In genomic region chr5:53277716-53278263, GRCm38 (mm10) we compare ENCODE assay signal across 16 mouse cellular contexts. TPM values are rescaled to one million over a fixed set of nuclear protein-coding genes. Genes with fewer than 3 reads are reported as not detected.
DNase-seq lines count a peak whose midpoint lies in the region; ATAC-seq lines count a peak whose summit lies in the region.
"Had no signal": no experiment of that assay in that cellular context is flagged by ENCODE, and none has a peak within 500 bp of the region (broad histone marks: within the 10 kb centered on the region; RNA-seq: fewer than 3 reads in every experiment).

No protein-coding gene starts in this region.

- H3K9me3 ChIP-seq in midbrain, embryonic 13.5 days = no peaks in the 10 kb centered on the region
- no peaks in the 10 kb centered on the region for H3K9me3 ChIP-seq in midbrain, embryonic 15.5 days
- H3K9me3 ChIP-seq in embryonic facial prominence, embryonic 10.5 days = no peaks in the 10 kb centered on the region
- H3K9me3 ChIP-seq in forebrain, embryonic 13.5 days (replicated peaks) = no peaks in the 10 kb centered on the region
- no peaks in the 10 kb centered on the region for H3K9me3 ChIP-seq in hindbrain, embryonic 16.5 days (ENCODE audit: control insufficient read depth, low read length)
- no peaks in the 10 kb centered on the region for H3K9me3 ChIP-seq in intestine, embryonic 16.5 days (ENCODE audit: control insufficient read depth, low read length)

- H3K27me3 ChIP-seq in midbrain, embryonic 13.5 days = no peaks in the 10 kb centered on the region
- no peaks in the 10 kb centered on the region for H3K27me3 ChIP-seq in midbrain, embryonic 15.5 days (replicated peaks)
- no peaks in the 10 kb centered on the region; the same call in 1 of the 2 replicates for H3K27me3 ChIP-seq in embryonic facial prominence, embryonic 10.5 days (replicated peaks; ENCODE audit: low read depth, poor library complexity, severe bottlenecking)
- peaks cover 9% of the 10 kb centered on the region; the same call in 1 of the 2 replicates for H3K27me3 ChIP-seq in forebrain, embryonic 13.5 days
- H3K27me3 ChIP-seq in hindbrain, embryonic 16.5 days (replicated peaks; ENCODE audit: control insufficient read depth, insufficient read depth, low read length) = no peaks in the 10 kb centered on the region
- H3K27me3 ChIP-seq in intestine, embryonic 16.5 days (replicated peaks; ENCODE audit: control insufficient read depth, insufficient read depth, low read length) = no peaks in the 10 kb centered on the region

- H3K36me3 ChIP-seq in midbrain, embryonic 13.5 days = 0 out of 2 replicates have a peak, but pooled peaks cover 10% of the 10 kb centered on the region
- H3K36me3 ChIP-seq in midbrain, embryonic 15.5 days (replicated peaks) = no peaks in the 10 kb centered on the region
- H3K36me3 ChIP-seq in embryonic facial prominence, embryonic 10.5 days (replicated peaks) = peaks cover 16% of the 10 kb centered on the region; the same call in 1 of the 2 replicates
- H3K36me3 ChIP-seq in forebrain, embryonic 13.5 days (ENCODE audit: poor library complexity, severe bottlenecking) = 0 out of 2 replicates have a peak, but pooled peaks cover 4% of the 10 kb centered on the region
- H3K36me3 ChIP-seq in hindbrain, embryonic 16.5 days (ENCODE audit: control insufficient read depth, insufficient read depth, low read length) = no peaks in the 10 kb centered on the region
- H3K36me3 ChIP-seq in intestine, embryonic 16.5 days (ENCODE audit: control insufficient read depth, insufficient read depth, low read length) = peaks cover 6% of the 10 kb centered on the region; the same call in 1 of the 2 replicates

- no peak overlapping the region for H3K4me2 ChIP-seq in midbrain, embryonic 13.5 days (replicated peaks)
- H3K4me2 ChIP-seq in midbrain, embryonic 15.5 days = no peak overlapping the region
- H3K4me2 ChIP-seq in forebrain, embryonic 13.5 days = no peak overlapping the region
- H3K4me2 ChIP-seq in hindbrain, embryonic 16.5 days (ENCODE audit: low read length) = no peak overlapping the region
- H3K4me2 ChIP-seq in intestine, embryonic 16.5 days (ENCODE audit: low read depth, low read length) = no peak overlapping the region

- H3K27ac ChIP-seq in midbrain, embryonic 13.5 days = no peak overlapping the region
- H3K27ac ChIP-seq in midbrain, embryonic 15.5 days = no peak overlapping the region
- H3K27ac ChIP-seq in embryonic facial prominence, embryonic 10.5 days (replicated peaks) = peak overlapping the region; percentile 4; the same call in 1 of the 2 replicates
- H3K27ac ChIP-seq in forebrain, embryonic 13.5 days = peak overlapping the region; percentile 68
- peak overlapping the region; percentile 18; the same call in 1 of the 2 replicates for H3K27ac ChIP-seq in hindbrain, embryonic 16.5 days (ENCODE audit: low read depth, low read length)
- H3K27ac ChIP-seq in intestine, embryonic 16.5 days (ENCODE audit: low read length) = no peak overlapping the region
- H3K27ac ChIP-seq: liver, embryonic 14.5 days had no signal

- peaks cover 18% of the 10 kb centered on the region for H3K4me1 ChIP-seq in midbrain, embryonic 13.5 days (replicated peaks)
- peaks cover 15% of the 10 kb centered on the region for H3K4me1 ChIP-seq in midbrain, embryonic 15.5 days
- H3K4me1 ChIP-seq in embryonic facial prominence, embryonic 10.5 days = peaks cover 46% of the 10 kb centered on the region
- H3K4me1 ChIP-seq in forebrain, embryonic 13.5 days = peaks cover 62% of the 10 kb centered on the region
- peaks cover 17% of the 10 kb centered on the region for H3K4me1 ChIP-seq in hindbrain, embryonic 16.5 days (ENCODE audit: control insufficient read depth, insufficient read depth, low read depth, low read length)
- H3K4me1 ChIP-seq in intestine, embryonic 16.5 days (ENCODE audit: control insufficient read depth, insufficient read depth, low read length) = 0 out of 2 replicates have a peak, but pooled peaks cover 3% of the 10 kb centered on the region

- no peak overlapping the region for H3K9ac ChIP-seq in midbrain, embryonic 13.5 days (replicated peaks)
- H3K9ac ChIP-seq in midbrain, embryonic 15.5 days = no peak overlapping the region
- H3K9ac ChIP-seq in forebrain, embryonic 13.5 days = no peak overlapping the region
- H3K9ac ChIP-seq in hindbrain, embryonic 16.5 days (ENCODE audit: low read depth, low read length) = no peak overlapping the region
- no peak overlapping the region for H3K9ac ChIP-seq in intestine, embryonic 16.5 days (ENCODE audit: low read depth, low read length)
- H3K9ac ChIP-seq: liver, embryonic 14.5 days had no signal

- peak; percentile 49; the same call in 1 of the 2 replicates for ATAC-seq in midbrain, embryonic 13.5 days
- no peak for ATAC-seq in midbrain, embryonic 15.5 days (replicated peaks)
- ATAC-seq in forebrain, embryonic 13.5 days = peak; percentile 57
- ATAC-seq in hindbrain, embryonic 16.5 days = peak; percentile 74
- ATAC-seq in intestine, embryonic 16.5 days = no peak

- H3K4me3 ChIP-seq in midbrain, embryonic 13.5 days (replicated peaks) = no peak overlapping the region
- H3K4me3 ChIP-seq in midbrain, embryonic 15.5 days = no peak overlapping the region
- no peak overlapping the region for H3K4me3 ChIP-seq in embryonic facial prominence, embryonic 10.5 days
- H3K4me3 ChIP-seq in forebrain, embryonic 13.5 days = no peak overlapping the region
- H3K4me3 ChIP-seq in hindbrain, embryonic 16.5 days (ENCODE audit: low read length) = no peak overlapping the region
- H3K4me3 ChIP-seq in intestine, embryonic 16.5 days (ENCODE audit: low read length) = no peak overlapping the region

- 53% methylated on average over 4 of the region's 4 CpGs for WGBS in midbrain, embryonic 13.5 days
- WGBS in midbrain, embryonic 15.5 days = 35% methylated on average over 4 of the region's 4 CpGs
- WGBS in embryonic facial prominence, embryonic 10.5 days = 58% methylated on average over 4 of the region's 4 CpGs
- WGBS in forebrain, embryonic 13.5 days = 38% methylated on average over 4 of the region's 4 CpGs
- WGBS in hindbrain, embryonic 16.5 days = 32% methylated on average over 4 of the region's 4 CpGs
- WGBS in intestine, embryonic 16.5 days = 85% methylated on average over 4 of the region's 4 CpGs

- no peak for DNase-seq in embryonic facial prominence, embryonic 10.5 days (ENCODE audit: low spot score)
- no peak for DNase-seq in urinary bladder, postnatal 4 days (ENCODE audit: low spot score in 2 of 2)
- DNase-seq: adrenal gland, postnatal 25 days; cerebellum, postnatal 14 days; gastrocnemius, postnatal 10 days; heart, postnatal 10 days; kidney, adult 11 months; kidney, postnatal 25 days; lung, postnatal 36 days; right cerebral cortex, adult 18-20 months had no signal

RNA-seq across cellular contexts. Expression of gene Smim20, which starts 10.9 kb away (rescaled TPM):
- 72.3 and 75.8 TPM in 2 replicates for polyA plus RNA-seq in midbrain, embryonic 13.5 days (2015; fragmentation: Nextera tagmentation; extraction: Ambion mirVana)
- 67.8 and 69.4 TPM in 2 replicates for polyA plus RNA-seq in midbrain, embryonic 15.5 days (2015; fragmentation: Nextera tagmentation; extraction: Ambion mirVana)
- polyA plus RNA-seq in embryonic facial prominence, embryonic 10.5 days (2016; fragmentation: Nextera tagmentation; extraction: Ambion mirVana) = 53.2 and 57.7 TPM in 2 replicates
- 64.8 and 70.7 TPM in 2 replicates for polyA plus RNA-seq in forebrain, embryonic 13.5 days (2015; fragmentation: Nextera tagmentation; extraction: Ambion mirVana)
- 70.9 and 80.1 TPM in 2 replicates for polyA plus RNA-seq in hindbrain, embryonic 16.5 days (2015; fragmentation: Nextera tagmentation; extraction: Ambion mirVana)
- 121 and 130 TPM in 2 replicates for polyA plus RNA-seq in intestine, embryonic 16.5 days (2015; fragmentation: Nextera tagmentation; extraction: Ambion mirVana)

Comparison
In these comparisons a context has a peak if more than half of its experiments do, and no peak if none do; other contexts are left out.
1. ATAC-seq: peak in midbrain, embryonic 13.5 days (single experiment), forebrain, embryonic 13.5 days (single experiment) and hindbrain, embryonic 16.5 days (single experiment); none in midbrain, embryonic 15.5 days (single experiment) and intestine, embryonic 16.5 days (single experiment).
2. H3K27ac ChIP-seq: peak in embryonic facial prominence, embryonic 10.5 days (single experiment), forebrain, embryonic 13.5 days (single experiment) and hindbrain, embryonic 16.5 days (single experiment); none in midbrain, embryonic 13.5 days (single experiment), midbrain, embryonic 15.5 days (single experiment) and intestine, embryonic 16.5 days (single experiment).